Mouse (Mus musculus) hindlimb bud, embryonic 11.5 days (tissue): ENCODE data around the gene Rgs12.

Source experiments
- DNase-seq: peaks from one replicate; pipeline ENCODE4 v3.0.0-alpha.2; 2012; ENCODE audit warnings: low read depth, low spot score; ENCODE audit errors: extremely low spot score

Rgs12 gene

GRCm38 (mm10) chr5:35020410-35021241 lies 71.4 kb downstream of the Rgs12 start:
- DNase-seq, result no peak

- DNase-seq, result no peak
Observed at GRCm38 (mm10) chr5:35024975-35025374, 75.7 kb downstream of the Rgs12 start.

DNA sequence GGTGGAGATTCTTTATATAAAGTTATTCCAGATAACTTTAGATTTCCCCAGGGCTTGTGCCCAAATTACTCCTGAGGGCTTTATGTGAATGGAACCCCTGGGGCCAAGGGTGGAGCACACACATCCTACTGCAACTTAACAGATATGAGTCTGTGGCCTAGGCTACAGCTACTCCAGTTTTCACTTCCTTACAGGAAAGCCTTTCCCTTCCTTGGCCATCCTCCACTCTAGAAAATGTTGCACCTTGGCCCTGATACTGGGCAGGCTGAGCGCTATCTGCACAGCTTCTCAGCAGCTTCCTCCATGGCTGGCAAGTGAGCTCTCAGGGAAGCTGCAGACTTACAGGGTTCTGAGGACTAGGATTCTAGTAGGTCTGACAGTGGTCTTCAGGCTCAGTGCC lies 80.1 kb downstream of the Rgs12 start:
- DNase-seq, result no peak

GRCm38 (mm10) chr5:35029755-35030154 lies 80.5 kb downstream of the Rgs12 start:
- no peak for DNase-seq

DNA sequence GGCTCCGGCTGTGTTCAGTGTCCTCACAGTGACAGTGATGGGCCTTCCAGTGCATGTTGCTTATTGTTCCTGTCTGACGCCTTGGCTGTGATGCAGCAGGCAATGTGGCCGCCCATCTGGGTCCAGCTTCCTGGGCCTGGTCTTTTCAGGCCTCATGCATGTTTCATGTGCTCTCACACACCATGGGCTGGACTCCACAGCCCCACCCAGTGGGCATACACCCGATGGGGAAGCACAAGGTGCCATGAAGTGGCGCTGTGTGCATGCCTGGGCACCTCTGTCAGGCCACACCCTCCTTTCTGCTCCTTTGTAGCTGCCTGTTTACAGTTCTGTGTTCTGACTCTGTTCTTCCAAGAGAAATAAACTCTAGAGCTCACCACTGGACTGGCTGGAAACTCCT lies 83.8 kb downstream of the Rgs12 start:
- no peak for DNase-seq

DNA sequence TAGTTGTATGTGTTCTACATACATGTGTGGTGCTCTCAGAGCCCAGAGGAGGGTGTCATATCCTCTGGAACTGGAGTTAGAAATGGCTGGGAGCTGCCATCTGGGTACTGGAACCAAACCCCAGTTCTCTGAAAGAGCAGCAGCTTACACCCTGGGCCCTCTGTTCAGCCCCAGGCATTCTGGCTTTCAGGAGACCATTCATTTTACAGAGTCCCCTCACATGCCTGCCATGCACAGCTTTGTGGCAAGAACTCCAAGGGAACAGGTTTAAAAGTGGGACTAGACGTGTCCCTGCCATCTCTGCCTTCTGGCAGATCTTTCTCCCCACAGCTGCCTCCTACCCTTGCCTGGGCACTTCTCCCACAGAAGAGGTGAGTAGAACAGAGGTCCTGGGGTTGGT lies 84.4 kb downstream of the Rgs12 start:
- no peak for DNase-seq

- no peak for DNase-seq
Observed at GRCm38 (mm10) chr5:35035141-35035540, 85.9 kb downstream of the Rgs12 start.

DNA sequence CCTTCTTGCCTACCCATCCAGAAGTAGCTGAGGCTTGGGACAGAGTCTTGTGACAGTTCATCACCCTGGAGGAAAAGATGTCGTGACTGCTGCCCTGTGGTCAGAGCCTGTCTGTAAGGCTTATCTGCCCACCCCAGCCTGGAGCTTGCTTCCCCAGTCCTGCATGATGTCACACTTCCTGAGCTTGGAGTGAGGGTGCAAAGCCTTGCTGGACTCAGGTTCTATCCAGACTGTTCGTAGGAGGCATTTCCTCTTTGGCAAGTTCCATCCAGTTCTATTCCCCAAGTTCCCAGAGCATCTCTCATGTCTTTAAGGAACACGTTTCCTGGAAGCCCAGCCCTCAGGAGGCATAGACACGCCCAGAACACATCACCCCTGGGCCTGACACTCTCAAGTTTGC lies 86.5 kb downstream of the Rgs12 start:
- DNase-seq, result no peak

- DNase-seq, result no peak
Observed at GRCm38 (mm10) chr5:35037438-35037837, 88.2 kb downstream of the Rgs12 start.

DNA sequence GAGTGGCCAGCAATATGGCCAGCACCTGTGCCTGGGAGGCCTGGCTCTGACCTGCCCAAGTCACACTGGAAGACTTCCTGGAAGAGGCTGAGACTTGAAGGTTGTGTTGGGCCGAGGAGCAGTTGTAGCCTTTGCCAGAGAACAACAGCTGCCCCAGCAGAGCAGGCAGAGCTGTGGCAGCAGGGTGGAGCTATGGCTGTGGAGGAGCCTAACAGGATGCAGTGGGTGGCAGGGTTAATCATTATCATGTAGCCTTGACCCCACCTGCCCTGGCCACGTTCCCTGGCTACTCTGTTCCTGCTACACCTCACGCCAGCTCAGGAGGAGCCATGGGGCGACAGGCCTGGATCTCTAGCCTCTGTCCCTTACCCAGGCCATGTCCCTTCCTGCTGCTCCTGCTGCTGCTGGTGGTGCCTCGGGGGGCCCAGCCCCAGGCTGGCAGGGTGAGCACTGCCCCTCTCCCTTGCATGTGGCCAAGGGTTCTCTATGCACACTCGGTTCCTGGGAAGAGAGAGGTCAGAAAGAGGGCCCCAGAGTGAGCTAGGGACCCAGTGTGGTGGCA lies 92.1 kb downstream of the Rgs12 start, which contains the start of gene Hgfac:
Gene Hgfac (plus strand): TSS at position 242 of the 562 bp plus-strand sequence.
- DNase-seq, result no peak

- no peak for DNase-seq
Observed at GRCm38 (mm10) chr5:35042431-35043109, 93.3 kb downstream of the Rgs12 start.

DNA sequence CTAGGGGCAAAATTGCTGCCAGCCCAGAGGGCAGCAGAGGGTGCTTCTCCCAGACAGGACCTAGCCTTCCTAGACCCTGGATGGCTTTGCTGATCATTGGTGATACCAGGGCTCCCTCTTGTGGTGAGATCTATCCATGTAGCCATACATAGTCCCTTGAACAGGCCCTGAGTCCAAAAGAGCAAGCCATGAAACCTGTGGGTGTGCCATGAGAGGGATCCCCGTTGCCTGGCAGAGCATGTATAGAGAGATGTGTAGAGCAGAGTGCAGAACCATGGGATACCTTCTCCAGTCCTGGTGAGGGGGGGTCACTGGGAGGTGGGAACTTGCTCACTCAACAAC lies 93.8 kb downstream of the Rgs12 start:
- peak; percentile 64 for DNase-seq

- no peak for DNase-seq
Observed at GRCm38 (mm10) chr5:35050541-35050940, 101.3 kb downstream of the Rgs12 start.

DNA sequence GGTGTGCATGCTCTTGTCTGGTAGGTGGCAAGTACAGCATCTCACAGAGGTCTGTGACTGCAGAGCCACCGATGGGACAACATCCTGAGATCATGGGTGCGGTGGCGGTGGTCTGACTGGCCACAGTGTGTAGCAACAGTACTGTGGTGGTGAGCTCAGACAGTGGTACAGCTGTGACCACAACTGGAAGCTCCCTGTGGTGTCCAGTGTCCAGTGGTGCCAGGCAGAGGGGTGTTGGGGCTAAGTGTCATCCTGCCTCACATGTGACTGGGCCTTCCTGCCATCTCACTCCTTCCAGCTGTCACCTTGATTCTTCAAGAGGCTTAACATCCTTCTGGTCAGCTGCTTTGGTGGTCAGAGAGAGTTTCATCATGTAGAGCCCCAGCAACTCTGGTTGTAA lies 105.4 kb downstream of the Rgs12 start:
- DNase-seq, result no peak

GRCm38 (mm10) chr5:35055076-35055475 lies 105.8 kb downstream of the Rgs12 start:
- DNase-seq, result no peak

- no peak for DNase-seq
Observed at GRCm38 (mm10) chr5:35056604-35057432, 107.6 kb downstream of the Rgs12 start, which contains the start of gene Dok7. Gene Dok7, plus strand, starts transcription at chr5:35056766.

GRCm38 (mm10) chr5:35057582-35057981 lies 108.3 kb downstream of the Rgs12 start:
- no peak for DNase-seq

- DNase-seq, result no peak
Observed at GRCm38 (mm10) chr5:35058216-35058615, 109.0 kb downstream of the Rgs12 start.

DNA sequence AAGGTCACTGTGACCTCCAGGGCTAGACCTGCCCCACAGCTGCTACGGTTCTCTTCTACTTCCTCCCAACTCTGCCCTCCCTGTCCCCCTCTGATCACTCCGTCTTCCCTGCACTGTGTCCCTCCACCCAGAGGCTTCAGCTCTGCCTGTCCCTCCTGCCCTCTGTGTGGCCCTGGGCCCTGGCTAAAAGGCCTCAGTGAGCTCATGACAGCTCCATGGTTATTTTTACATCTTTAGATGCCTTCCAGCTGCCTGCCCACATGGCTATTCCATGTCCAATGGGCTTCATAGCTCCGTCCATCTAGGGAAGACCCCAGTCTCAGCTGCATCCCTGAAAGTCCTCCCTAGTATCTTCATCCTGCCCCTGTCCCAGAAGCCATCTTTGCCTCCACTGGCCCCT lies 110.9 kb downstream of the Rgs12 start:
- DNase-seq, result no peak

GRCm38 (mm10) chr5:35069841-35070240 lies 120.6 kb downstream of the Rgs12 start:
- DNase-seq, result no peak

- no peak for DNase-seq
Observed at GRCm38 (mm10) chr5:35070314-35070713, 121.1 kb downstream of the Rgs12 start.
